Mouse (Mus musculus) erythroblast, embryonic 14.5 days (primary cell): Measurements from ENCODE around the gene Hjurp. TPM values are rescaled to one million over a fixed set of nuclear protein-coding genes. Genes with fewer than 3 reads are reported as not detected.

Experiments used
- H3K27me3 ChIP-seq: 2 replicates; pipeline ENCODE4 v1.6.1; 2012; ENCODE audit warnings: inconsistent platforms; ENCODE audit not compliant: control insufficient read depth
- H3K36me3 ChIP-seq: 2 replicates; pipeline ENCODE4 v1.6.1; 2012; ENCODE audit warnings: mild to moderate bottlenecking, inconsistent platforms; ENCODE audit not compliant: control insufficient read depth
- H3K4me1 ChIP-seq: 2 replicates; pipeline ENCODE4 v1.6.1; 2012; ENCODE audit warnings: inconsistent platforms; ENCODE audit not compliant: control insufficient read depth
- H3K4me3 ChIP-seq: replicated peaks from 2 replicates; pipeline ENCODE3; 2012; ENCODE audit warnings: moderate library complexity, mild to moderate bottlenecking, inconsistent platforms
- H3K9me3 ChIP-seq: 2 replicates; pipeline ENCODE4 v1.6.1; 2012; ENCODE audit warnings: low read length, inconsistent platforms, mixed read lengths; ENCODE audit not compliant: control insufficient read depth
- GATA1 ChIP-seq: IDR thresholded peaks from 2 replicates; pipeline ENCODE4 v1.6.1; 2012; ENCODE audit warnings: low read length, inconsistent platforms, mixed read lengths
- TAL1 ChIP-seq: IDR thresholded peaks from 3 replicates; pipeline ENCODE4 v1.6.1; 2012; ENCODE audit warnings: low read length, inconsistent platforms, mixed read lengths
- polyA plus RNA-seq: library from polyadenylated mRNA; stranded (reverse); fragments of >175 nt; gene quantifications from 2 replicates; pipeline ENCODE4 v1.2.3, GENCODE M21; 2012

Hjurp gene
- polyA plus RNA-seq, 1 experiment: 2.2 TPM

- Histone ChIP-seq H3K4me1 (no peaks in the 10 kb centered on the region), H3K9me3 (peaks cover 12% of the 10 kb centered on the region; the same call in 1 of the 2 replicates), H3K27me3 (no peaks in the 10 kb centered on the region), H3K36me3 (no peaks in the 10 kb centered on the region), H3K4me3 (no peak overlapping the region)
- TF ChIP-seq TAL1: no peak
- TF ChIP-seq GATA1: no peak
Measured at GRCm38 (mm10) chr1:88300301-88301050, 23.0 kb upstream of the Hjurp start.

DNA sequence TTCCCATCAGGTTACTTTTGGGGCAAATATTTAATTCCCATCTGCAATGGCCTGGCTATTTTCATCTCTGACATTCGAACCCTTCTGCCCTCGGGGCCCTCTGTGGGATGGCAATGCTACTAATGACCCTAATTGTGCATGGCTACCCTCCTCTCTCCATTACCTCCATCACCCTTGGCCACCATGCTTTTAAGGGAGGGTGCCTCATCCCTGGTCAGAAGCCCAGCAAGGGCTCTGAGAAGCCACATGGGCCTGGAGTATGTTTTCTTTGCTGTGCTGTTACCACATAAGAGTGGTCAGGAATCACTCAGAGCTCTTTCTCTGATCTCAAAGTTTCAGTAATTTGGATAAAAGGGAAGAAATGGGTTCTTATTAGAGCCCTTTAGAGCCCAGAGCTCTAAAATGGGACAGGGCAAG is 22.1 kb upstream of the Hjurp start:
- no peak overlapping the region for H3K4me3 ChIP-seq
- no peaks in the 10 kb centered on the region for H3K4me1 ChIP-seq
- no peaks in the 10 kb centered on the region for H3K36me3 ChIP-seq
- peaks cover 12% of the 10 kb centered on the region; the same call in 1 of the 2 replicates for H3K9me3 ChIP-seq
- TF ChIP-seq TAL1: no peak
- no peak for TF ChIP-seq GATA1
- H3K27me3 ChIP-seq: no peaks in the 10 kb centered on the region

DNA sequence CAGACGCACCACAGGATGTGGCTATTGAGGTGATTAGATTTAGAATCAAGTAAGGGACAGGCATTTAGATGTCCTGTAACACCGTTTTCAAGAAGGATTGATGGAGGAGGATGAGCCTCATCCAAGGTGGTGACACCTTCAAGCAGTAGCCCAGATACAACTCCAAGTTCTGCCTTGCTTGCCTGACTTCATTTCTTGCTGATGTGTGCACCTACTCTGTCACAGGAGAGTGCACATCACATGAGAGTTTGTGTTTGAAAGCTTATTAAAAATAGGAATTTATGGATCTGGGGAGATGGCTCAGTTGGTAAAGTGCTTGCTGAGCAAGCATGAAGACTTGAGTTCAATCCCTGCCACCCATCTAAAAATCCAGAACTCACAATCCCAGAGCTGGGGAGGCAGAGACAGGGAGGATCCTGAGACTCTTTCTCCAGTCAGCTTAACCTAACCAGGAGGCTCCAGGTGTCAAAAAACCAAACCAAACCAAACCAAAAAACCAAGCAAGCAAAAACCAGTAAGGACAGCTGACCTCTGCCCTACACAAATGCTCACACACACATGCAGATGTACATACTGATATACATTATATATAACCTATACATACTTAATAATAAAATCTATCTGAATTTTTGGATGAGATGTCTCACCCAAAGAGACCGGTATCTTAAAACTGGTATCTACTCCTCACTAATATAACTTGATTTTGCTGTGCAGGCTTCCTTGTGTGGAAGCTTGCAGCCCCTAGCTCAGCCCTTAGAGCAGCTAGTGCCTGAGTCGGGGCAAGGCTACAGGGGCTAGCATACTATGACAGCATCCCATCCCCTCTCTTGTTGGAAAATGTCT is 21.5 kb upstream of the Hjurp start:
- Histone ChIP-seq H3K4me1 (no peaks in the 10 kb centered on the region), H3K4me3 (no peak overlapping the region), H3K36me3 (no peaks in the 10 kb centered on the region), H3K9me3 (peaks cover 9% of the 10 kb centered on the region; the same call in 1 of the 2 replicates), H3K27me3 (no peaks in the 10 kb centered on the region)
- TF ChIP-seq GATA1 (no peak), TAL1 (no peak)

- Histone ChIP-seq H3K27me3 (no peaks in the 10 kb centered on the region), H3K4me3 (no peak overlapping the region), H3K36me3 (no peaks in the 10 kb centered on the region), H3K9me3 (peaks cover 9% of the 10 kb centered on the region; the same call in 1 of the 2 replicates), H3K4me1 (no peaks in the 10 kb centered on the region)
- TF ChIP-seq GATA1 (no peak), TAL1 (no peak)
Measured at GRCm38 (mm10) chr1:88297480-88298258, 20.2 kb upstream of the Hjurp start.

DNA sequence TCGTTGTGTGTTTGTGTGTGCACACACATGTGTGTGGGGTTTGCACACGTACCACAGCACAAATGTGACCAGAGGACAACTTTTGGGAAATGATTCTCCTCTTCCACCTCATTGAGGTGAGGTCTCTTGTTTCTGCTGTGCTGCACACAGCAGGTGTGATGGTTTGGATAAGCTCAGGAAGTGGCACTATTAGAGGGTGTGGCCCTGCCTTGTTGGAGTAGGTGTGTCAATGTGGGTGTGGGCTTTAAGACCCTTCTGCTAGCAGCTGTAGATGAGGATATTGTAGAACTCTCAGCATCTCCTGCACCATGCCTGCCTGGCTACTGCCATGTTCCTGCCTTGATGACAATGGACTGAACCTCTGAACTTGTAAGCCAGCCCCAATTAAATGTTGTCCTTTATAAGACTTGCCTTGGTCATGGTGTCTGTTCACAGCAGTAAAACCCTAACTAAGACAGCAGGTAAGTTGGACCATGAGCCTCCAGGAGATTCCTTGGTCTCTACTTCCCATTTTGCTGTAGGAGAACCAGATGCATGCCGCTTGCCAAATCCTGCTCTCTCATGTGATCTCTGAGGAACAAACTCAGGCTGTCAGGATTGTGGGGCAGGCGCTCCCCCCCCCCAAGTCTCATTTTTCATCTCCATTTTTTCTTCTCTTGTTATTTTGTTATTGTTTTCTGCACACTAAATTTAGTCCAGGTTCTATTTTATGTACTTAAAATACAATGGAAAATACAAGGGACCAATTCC is 18.9 kb upstream of the Hjurp start:
- H3K27me3 ChIP-seq: no peaks in the 10 kb centered on the region
- H3K36me3 ChIP-seq: no peaks in the 10 kb centered on the region
- no peaks in the 10 kb centered on the region for H3K4me1 ChIP-seq
- no peak for TF ChIP-seq GATA1
- peaks cover 9% of the 10 kb centered on the region; the same call in 1 of the 2 replicates for H3K9me3 ChIP-seq
- no peak overlapping the region for H3K4me3 ChIP-seq

DNA sequence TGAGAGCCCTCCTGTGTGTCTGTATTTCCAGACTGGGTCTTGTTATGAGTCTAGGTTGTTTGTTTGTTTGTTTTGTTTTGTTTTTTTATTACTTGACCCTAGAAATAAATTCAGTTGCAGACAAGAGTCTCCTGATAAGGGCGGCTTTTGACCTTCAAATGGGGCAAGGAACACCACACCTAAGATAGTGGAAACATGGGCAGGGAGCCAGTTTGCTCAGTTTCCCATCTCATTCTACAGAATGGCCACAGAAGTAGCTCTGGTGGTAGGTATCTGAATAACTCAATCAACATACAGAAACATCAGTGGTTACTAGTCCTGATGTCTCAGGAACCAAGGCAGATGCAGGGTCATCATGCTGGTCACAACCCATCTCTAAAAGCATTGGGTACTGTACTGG is 17.2 kb upstream of the Hjurp start:
- Histone ChIP-seq H3K4me3 (no peak overlapping the region), H3K4me1 (no peaks in the 10 kb centered on the region), H3K36me3 (no peaks in the 10 kb centered on the region), H3K9me3 (peaks cover 2% of the 10 kb centered on the region; the same call in 1 of the 2 replicates), H3K27me3 (no peaks in the 10 kb centered on the region)
- TF ChIP-seq GATA1 (no peak), TAL1 (no peak)

GRCm38 (mm10) chr1:88292057-88292456 is 14.6 kb upstream of the Hjurp start:
- no peak for TF ChIP-seq GATA1
- no peak for TF ChIP-seq TAL1
- H3K36me3 ChIP-seq: no peaks in the 10 kb centered on the region
- H3K27me3 ChIP-seq: no peaks in the 10 kb centered on the region
- H3K9me3 ChIP-seq: peaks cover 2% of the 10 kb centered on the region; the same call in 1 of the 2 replicates
- no peaks in the 10 kb centered on the region for H3K4me1 ChIP-seq
- no peak overlapping the region for H3K4me3 ChIP-seq

GRCm38 (mm10) chr1:88291409-88292005 is 14.1 kb upstream of the Hjurp start:
- no peaks in the 10 kb centered on the region for H3K27me3 ChIP-seq
- H3K9me3 ChIP-seq: peaks cover 2% of the 10 kb centered on the region; the same call in 1 of the 2 replicates
- H3K36me3 ChIP-seq: no peaks in the 10 kb centered on the region
- TF ChIP-seq GATA1 (no peak), TAL1 (no peak)
- H3K4me1 ChIP-seq: no peaks in the 10 kb centered on the region
- no peak overlapping the region for H3K4me3 ChIP-seq
